Mouse (Mus musculus) intestine, embryonic 16.5 days (tissue): ENCODE data around the gene Ppp1r3a. TPM values are rescaled to one million over a fixed set of nuclear protein-coding genes. Genes with fewer than 3 reads are reported as not detected.

ENCODE experiments used
- polyA plus RNA-seq: library from polyadenylated mRNA; unstranded; fragments of >200 nt; fragmentation: Nextera tagmentation; extraction: Ambion mirVana; gene quantifications from 2 replicates; pipeline ENCODE4 v1.2.1, GENCODE M21; 2015

Gene Ppp1r3a
- polyA plus RNA-seq, 1 experiment from 2014 or later, result not detected

Other genes with a start within 250 kb of the Ppp1r3a start
- 12.5 and 13.0 TPM in 2 replicates for gene Foxp2, start 146.1 kb upstream of the Ppp1r3a start, polyA plus RNA-seq